Mouse (Mus musculus): ENCODE results near the gene Klhl35.

GRCm38 (mm10) chr7:99419311-99419710 is 46.5 kb upstream of the Klhl35 start:
- TF ChIP-seq CTCF (conservative IDR thresholded peaks at IDR 0.05; ENCODE audit: low read length) (no peak), NANOG (IDR thresholded peaks at IDR 0.05; ENCODE audit: borderline replicate concordance, low read length) (no peak)

All from E14TG2a.4 (cell line).